Mouse (Mus musculus): ENCODE measurements at regions not wholly inside any gene's neighbourhood (a gene's known extent, or its start where the extent isn't known, plus 50 kb on each side); places are given as distances from the start of the nearest gene placed in this dataset.

GRCm38 (mm10) chr15:67467404-67468345 lies 967.0 kb upstream of the Lrrc6 start:
- H3K4me3 ChIP-seq (replicated peaks; ENCODE audit: extremely low read depth, low read depth, low read length) = no peak overlapping the region
- H3K4me1 ChIP-seq (ENCODE audit: control insufficient read depth, insufficient read depth, low read length) = no peaks in the 10 kb centered on the region
- TF ChIP-seq CTCF (IDR thresholded peaks at IDR 0.05; ENCODE audit: insufficient read depth, low read length) = no peak
- no peak for TF ChIP-seq POLR2A (IDR thresholded peaks at IDR 0.05; ENCODE audit: borderline replicate concordance, extremely low read depth, low read depth, low read length)
- DNase-seq = no peak
- 49% methylated on average over 4 of the region's 4 CpGs for WGBS

- Histone ChIP-seq H3K4me1 (ENCODE audit: control insufficient read depth, insufficient read depth, low read length) (no peaks in the 10 kb centered on the region), H3K4me3 (replicated peaks; ENCODE audit: extremely low read depth, low read depth, low read length) (no peak overlapping the region)
- TF ChIP-seq CTCF (IDR thresholded peaks at IDR 0.05; ENCODE audit: insufficient read depth, low read length) (no peak), POLR2A (IDR thresholded peaks at IDR 0.05; ENCODE audit: borderline replicate concordance, extremely low read depth, low read depth, low read length) (no peak)
- WGBS = 79% methylated on average over 3 of the region's 3 CpGs
- DNase-seq = no peak
Observed at GRCm38 (mm10) chr15:67462863-67463262, 962.2 kb upstream of the Lrrc6 start.

GRCm38 (mm10) chr15:67460384-67460783 lies 959.7 kb upstream of the Lrrc6 start:
- no peak for DNase-seq
- H3K4me1 ChIP-seq (ENCODE audit: control insufficient read depth, insufficient read depth, low read length) = no peaks in the 10 kb centered on the region
- 15% methylated on average over 1 of the region's 1 CpGs for WGBS
- TF ChIP-seq POLR2A (IDR thresholded peaks at IDR 0.05; ENCODE audit: borderline replicate concordance, extremely low read depth, low read depth, low read length) (no peak), CTCF (IDR thresholded peaks at IDR 0.05; ENCODE audit: insufficient read depth, low read length) (no peak)
- H3K4me3 ChIP-seq (replicated peaks; ENCODE audit: extremely low read depth, low read depth, low read length) = no peak overlapping the region

- no peak overlapping the region for H3K4me3 ChIP-seq (replicated peaks; ENCODE audit: extremely low read depth, low read depth, low read length)
- peak; percentile 40 for DNase-seq
- H3K4me1 ChIP-seq (ENCODE audit: control insufficient read depth, insufficient read depth, low read length) = no peaks in the 10 kb centered on the region
- WGBS = 18% methylated on average over 2 of the region's 2 CpGs
- TF ChIP-seq CTCF (IDR thresholded peaks at IDR 0.05; ENCODE audit: insufficient read depth, low read length) (peak; percentile 98), POLR2A (IDR thresholded peaks at IDR 0.05; ENCODE audit: borderline replicate concordance, extremely low read depth, low read depth, low read length) (no peak)
Observed at GRCm38 (mm10) chr15:67434284-67434683, 933.6 kb upstream of the Lrrc6 start.

- TF ChIP-seq CTCF (IDR thresholded peaks at IDR 0.05; ENCODE audit: insufficient read depth, low read length) = no peak
- no peak for DNase-seq
- Histone ChIP-seq H3K4me3 (replicated peaks; ENCODE audit: extremely low read depth, low read depth, low read length) (no peak overlapping the region), H3K4me1 (ENCODE audit: control insufficient read depth, insufficient read depth, low read length) (no peaks in the 10 kb centered on the region)
- WGBS = 34% methylated on average over 3 of the region's 3 CpGs
Observed at GRCm38 (mm10) chr15:67423922-67424321, 923.2 kb upstream of the Lrrc6 start.

GRCm38 (mm10) chr15:67422277-67422953 lies 921.7 kb upstream of the Lrrc6 start:
- no peak for DNase-seq
- Histone ChIP-seq H3K4me1 (ENCODE audit: control insufficient read depth, insufficient read depth, low read length) (no peaks in the 10 kb centered on the region), H3K4me3 (replicated peaks; ENCODE audit: extremely low read depth, low read depth, low read length) (no peak overlapping the region)
- WGBS = 65% methylated on average over 8 of the region's 8 CpGs
- no peak for TF ChIP-seq CTCF (IDR thresholded peaks at IDR 0.05; ENCODE audit: insufficient read depth, low read length)
- no peak for TF ChIP-seq POLR2A (IDR thresholded peaks at IDR 0.05; ENCODE audit: borderline replicate concordance, extremely low read depth, low read depth, low read length)

GRCm38 (mm10) chr15:67420776-67421175 lies 920.1 kb upstream of the Lrrc6 start:
- TF ChIP-seq POLR2A (IDR thresholded peaks at IDR 0.05; ENCODE audit: borderline replicate concordance, extremely low read depth, low read depth, low read length) = no peak
- TF ChIP-seq CTCF (IDR thresholded peaks at IDR 0.05; ENCODE audit: insufficient read depth, low read length) = no peak
- no peak overlapping the region for H3K4me3 ChIP-seq (replicated peaks; ENCODE audit: extremely low read depth, low read depth, low read length)
- WGBS = 81% methylated on average over 6 of the region's 6 CpGs
- no peak for DNase-seq
- no peaks in the 10 kb centered on the region for H3K4me1 ChIP-seq (ENCODE audit: control insufficient read depth, insufficient read depth, low read length)

GRCm38 (mm10) chr15:67419733-67420132 lies 919.0 kb upstream of the Lrrc6 start:
- TF ChIP-seq CTCF (IDR thresholded peaks at IDR 0.05; ENCODE audit: insufficient read depth, low read length) (no peak), POLR2A (IDR thresholded peaks at IDR 0.05; ENCODE audit: borderline replicate concordance, extremely low read depth, low read depth, low read length) (no peak)
- Histone ChIP-seq H3K4me3 (replicated peaks; ENCODE audit: extremely low read depth, low read depth, low read length) (no peak overlapping the region), H3K4me1 (ENCODE audit: control insufficient read depth, insufficient read depth, low read length) (no peaks in the 10 kb centered on the region)
- DNase-seq = no peak
- 89% methylated on average over 1 of the region's 1 CpGs for WGBS

GRCm38 (mm10) chr15:67417742-67418163 lies 917.0 kb upstream of the Lrrc6 start:
- Histone ChIP-seq H3K4me3 (replicated peaks; ENCODE audit: extremely low read depth, low read depth, low read length) (no peak overlapping the region), H3K4me1 (ENCODE audit: control insufficient read depth, insufficient read depth, low read length) (no peaks in the 10 kb centered on the region; the same call in 1 of the 2 replicates)
- no peak for TF ChIP-seq POLR2A (IDR thresholded peaks at IDR 0.05; ENCODE audit: borderline replicate concordance, extremely low read depth, low read depth, low read length)
- TF ChIP-seq CTCF (IDR thresholded peaks at IDR 0.05; ENCODE audit: insufficient read depth, low read length) = no peak
- 94% methylated on average over 2 of the region's 2 CpGs for WGBS
- no peak for DNase-seq

All from lung, adult 2 months (tissue).